Mouse (Mus musculus): Measurements from ENCODE around the gene Nxph3. TPM values are rescaled to one million over a fixed set of nuclear protein-coding genes. Genes with fewer than 3 reads are reported as not detected.
A peak's percentile ranks its signal among the peaks of the same experiment; 100 is the strongest.

Nxph3 gene
- polyA plus RNA-seq, 1 experiment from 2014 or later: 0.28 TPM

DNA sequence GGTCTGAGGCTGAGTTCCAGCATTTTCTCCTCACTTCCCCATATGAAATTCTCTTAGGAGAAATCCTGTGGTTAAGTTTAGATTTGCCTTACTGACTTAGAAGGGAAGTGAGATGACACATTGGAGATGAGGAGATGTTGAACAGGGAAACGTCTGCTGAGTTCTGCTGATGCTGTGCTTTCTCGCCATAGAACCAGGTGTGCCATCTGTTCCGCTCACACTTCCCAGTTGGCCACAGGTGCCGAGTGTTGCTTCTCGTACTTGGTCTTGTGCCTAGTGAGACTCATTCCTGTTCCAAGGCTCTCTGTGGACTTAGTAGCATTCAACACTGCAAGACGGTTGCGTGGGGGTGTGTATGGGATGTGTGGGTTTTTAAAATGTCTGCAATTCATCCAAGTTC, 38.0 kb downstream of the Nxph3 start:
- Histone ChIP-seq H3K9ac (no peak overlapping the region), H3K4me1 (ENCODE audit: insufficient read depth) (no peaks in the 10 kb centered on the region), H3K36me3 (ENCODE audit: insufficient read depth) (peaks cover 54% of the 10 kb centered on the region), H3K9me3 (ENCODE audit: low read depth, low read length) (no peaks in the 10 kb centered on the region), H3K27ac (ENCODE audit: low read depth) (no peak overlapping the region), H3K4me2 (no peak overlapping the region), H3K27me3 (ENCODE audit: insufficient read depth, low read length) (no peaks in the 10 kb centered on the region), H3K4me3 (ENCODE audit: low read depth, low read length) (no peak overlapping the region)
- no peak for DNase-seq
- ATAC-seq (ENCODE audit: insufficient read depth): no peak
- WGBS: 87% methylated on average over 7 of the region's 7 CpGs
- no peak for TF ChIP-seq CTCF (IDR thresholded peaks at IDR 0.05; ENCODE audit: low read depth)

DNA sequence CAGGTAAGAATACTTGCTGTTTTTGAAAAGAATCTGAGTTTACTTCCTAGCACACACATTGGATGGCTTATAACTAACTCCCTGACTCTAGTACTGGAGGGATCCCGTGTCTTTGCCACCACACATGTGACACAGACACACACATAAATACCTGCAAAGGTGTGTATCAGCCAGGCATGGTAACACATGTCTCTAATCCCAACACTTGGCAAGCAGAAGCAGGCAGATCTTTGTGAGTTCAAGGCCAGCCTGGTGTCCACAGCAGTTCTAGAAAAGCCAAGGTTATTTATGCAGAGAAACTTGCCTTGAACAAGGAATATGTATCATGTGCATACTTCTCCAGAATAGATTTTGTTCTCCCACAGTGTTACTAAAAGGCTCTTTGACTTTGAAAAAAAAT, 40.9 kb downstream of the Nxph3 start:
- WGBS: 94% methylated on average over 1 of the region's 1 CpGs
- no peak for ATAC-seq (ENCODE audit: insufficient read depth)

DNA sequence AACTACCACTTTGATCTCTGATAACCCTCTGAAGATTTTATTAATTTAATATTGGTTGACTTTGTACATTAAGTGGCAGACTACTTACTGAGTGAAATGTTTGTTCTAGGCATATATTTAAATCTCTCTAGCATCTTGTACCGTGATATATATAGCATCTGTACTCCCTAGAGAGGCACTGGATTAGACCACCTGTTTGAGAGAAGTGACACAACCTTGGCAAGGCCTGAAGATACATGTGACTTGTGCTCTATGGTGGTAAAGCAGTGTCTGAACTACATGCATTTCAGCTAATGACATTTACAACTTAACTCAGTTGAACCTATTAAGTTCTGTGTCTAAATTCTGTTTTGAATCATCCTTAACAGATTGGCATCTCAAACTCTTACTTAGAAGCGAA, 41.4 kb downstream of the Nxph3 start:
- peaks cover 48% of the 10 kb centered on the region for H3K36me3 ChIP-seq (ENCODE audit: insufficient read depth)
- H3K4me2 ChIP-seq: no peak overlapping the region
- H3K27me3 ChIP-seq (ENCODE audit: insufficient read depth, low read length): no peaks in the 10 kb centered on the region
- WGBS: 79% methylated on average over 2 of the region's 2 CpGs
- no peak overlapping the region for H3K27ac ChIP-seq (ENCODE audit: low read depth)
- H3K9me3 ChIP-seq (ENCODE audit: low read depth, low read length): no peaks in the 10 kb centered on the region
- DNase-seq (no peak), ATAC-seq (ENCODE audit: insufficient read depth) (no peak)
- H3K4me3 ChIP-seq (ENCODE audit: low read depth, low read length): no peak overlapping the region
- H3K9ac ChIP-seq: no peak overlapping the region
- H3K4me1 ChIP-seq (ENCODE audit: insufficient read depth): no peaks in the 10 kb centered on the region
- TF ChIP-seq CTCF (IDR thresholded peaks at IDR 0.05; ENCODE audit: low read depth): no peak

More for the DNA sequence above, 40.9 kb downstream of the Nxph3 start:
- Histone ChIP-seq H3K9ac (no peak overlapping the region), H3K36me3 (ENCODE audit: insufficient read depth) (peaks cover 48% of the 10 kb centered on the region), H3K27ac (ENCODE audit: low read depth) (no peak overlapping the region), H3K4me3 (ENCODE audit: low read depth, low read length) (no peak overlapping the region), H3K9me3 (ENCODE audit: low read depth, low read length) (no peaks in the 10 kb centered on the region), H3K4me2 (no peak overlapping the region), H3K4me1 (ENCODE audit: insufficient read depth) (no peaks in the 10 kb centered on the region), H3K27me3 (ENCODE audit: insufficient read depth, low read length) (no peaks in the 10 kb centered on the region)
- no peak for DNase-seq
- no peak for TF ChIP-seq CTCF (IDR thresholded peaks at IDR 0.05; ENCODE audit: low read depth)

GRCm38 (mm10) chr11:95467731-95468130, 46.6 kb downstream of the Nxph3 start:
- TF ChIP-seq CTCF (IDR thresholded peaks at IDR 0.05; ENCODE audit: low read depth): no peak
- ATAC-seq (ENCODE audit: insufficient read depth): no peak
- H3K4me3 ChIP-seq (ENCODE audit: low read depth, low read length): no peak overlapping the region
- DNase-seq: peak; percentile 7
- H3K27ac ChIP-seq (ENCODE audit: low read depth): no peak overlapping the region
- no peaks in the 10 kb centered on the region for H3K9me3 ChIP-seq (ENCODE audit: low read depth, low read length)
- 83% methylated on average over 1 of the region's 1 CpGs for WGBS
- no peaks in the 10 kb centered on the region for H3K4me1 ChIP-seq (ENCODE audit: insufficient read depth)
- no peaks in the 10 kb centered on the region for H3K27me3 ChIP-seq (ENCODE audit: insufficient read depth, low read length)
- no peak overlapping the region for H3K9ac ChIP-seq
- H3K4me2 ChIP-seq: no peak overlapping the region
- peaks cover 19% of the 10 kb centered on the region for H3K36me3 ChIP-seq (ENCODE audit: insufficient read depth)

- H3K27me3 ChIP-seq (ENCODE audit: insufficient read depth, low read length): no peaks in the 10 kb centered on the region
- no peaks in the 10 kb centered on the region for H3K4me1 ChIP-seq (ENCODE audit: insufficient read depth)
- no peak for TF ChIP-seq CTCF (IDR thresholded peaks at IDR 0.05; ENCODE audit: low read depth)
- no peak overlapping the region for H3K27ac ChIP-seq (ENCODE audit: low read depth)
- ATAC-seq (ENCODE audit: insufficient read depth) (no peak), DNase-seq (no peak)
- no peak overlapping the region for H3K4me3 ChIP-seq (ENCODE audit: low read depth, low read length)
- no peaks in the 10 kb centered on the region for H3K9me3 ChIP-seq (ENCODE audit: low read depth, low read length)
- H3K9ac ChIP-seq: no peak overlapping the region
- no peaks in the 10 kb centered on the region; the same call in 1 of the 2 replicates for H3K36me3 ChIP-seq (ENCODE audit: insufficient read depth)
- WGBS: 96% methylated on average over 3 of the region's 3 CpGs
- H3K4me2 ChIP-seq: no peak overlapping the region
Measured at GRCm38 (mm10) chr11:95462168-95462567, 52.2 kb downstream of the Nxph3 start.

GRCm38 (mm10) chr11:95460872-95461271, 53.5 kb downstream of the Nxph3 start:
- H3K27ac ChIP-seq (ENCODE audit: low read depth): no peak overlapping the region
- no peak for ATAC-seq (ENCODE audit: insufficient read depth)
- TF ChIP-seq CTCF (IDR thresholded peaks at IDR 0.05; ENCODE audit: low read depth): no peak
- WGBS: 80% methylated on average over 2 of the region's 2 CpGs
- H3K4me1 ChIP-seq (ENCODE audit: insufficient read depth): no peaks in the 10 kb centered on the region
- no peak overlapping the region for H3K4me3 ChIP-seq (ENCODE audit: low read depth, low read length)
- H3K9me3 ChIP-seq (ENCODE audit: low read depth, low read length): no peaks in the 10 kb centered on the region
- H3K9ac ChIP-seq: no peak overlapping the region
- H3K36me3 ChIP-seq (ENCODE audit: insufficient read depth): 0 out of 2 replicates have a peak, but pooled peaks cover 3% of the 10 kb centered on the region
- H3K27me3 ChIP-seq (ENCODE audit: insufficient read depth, low read length): no peaks in the 10 kb centered on the region
- no peak overlapping the region for H3K4me2 ChIP-seq
- no peak for DNase-seq

Other genes with a start within 250 kb of the Nxph3 start
- gene Kat7, start 204.3 kb downstream of the Nxph3 start, polyA plus RNA-seq (2014; fragmentation: Nextera tagmentation; extraction: Ambion mirVana): 77.0 and 83.7 TPM in 2 replicates
- 12.9 and 14.6 TPM in 2 replicates for gene Fam117a, start 177.6 kb downstream of the Nxph3 start, polyA plus RNA-seq (2014; fragmentation: Nextera tagmentation; extraction: Ambion mirVana)
- gene Slc35b1, start 129.9 kb downstream of the Nxph3 start, polyA plus RNA-seq (2014; fragmentation: Nextera tagmentation; extraction: Ambion mirVana): 104 and 112 TPM in 2 replicates
- gene Spop, start 100.5 kb downstream of the Nxph3 start, polyA plus RNA-seq (2014; fragmentation: Nextera tagmentation; extraction: Ambion mirVana): 112 and 114 TPM in 2 replicates
- 5.0 and 5.9 TPM in 2 replicates for gene Ngfr, start 73.2 kb upstream of the Nxph3 start, polyA plus RNA-seq (2014; fragmentation: Nextera tagmentation; extraction: Ambion mirVana)
- 220 and 252 TPM in 2 replicates for gene Phb, start 152.4 kb upstream of the Nxph3 start, polyA plus RNA-seq (2014; fragmentation: Nextera tagmentation; extraction: Ambion mirVana)
- gene Zfp652, start 198.1 kb upstream of the Nxph3 start, polyA plus RNA-seq (2014; fragmentation: Nextera tagmentation; extraction: Ambion mirVana): 12.4 and 13.6 TPM in 2 replicates
- gene B130006D01Rik, start 209.0 kb upstream of the Nxph3 start, polyA plus RNA-seq (2014; fragmentation: Nextera tagmentation; extraction: Ambion mirVana): 2.1 and 2.3 TPM in 2 replicates

All from lung, embryonic 14.5 days (tissue).